Mouse (Mus musculus): ENCODE results near the gene Dab2ip. TPM values are rescaled to one million over a fixed set of nuclear protein-coding genes. Genes with fewer than 3 reads are reported as not detected.

Gene Dab2ip
- polyA plus RNA-seq, 1 experiment from 2014 or later = 41.4 TPM

GRCm38 (mm10) chr2:35769398-35769797 lies 211.3 kb downstream of the Dab2ip start:
- DNase-seq (ENCODE audit: low spot score) = no peak
- no peak for TF ChIP-seq CTCF (IDR thresholded peaks at IDR 0.05; ENCODE audit: low read depth)
- 91% methylated on average over 12 of the region's 12 CpGs for WGBS
- Histone ChIP-seq H3K36me3 (ENCODE audit: insufficient read depth, low read length) (no peaks in the 10 kb centered on the region), H3K27ac (no peak overlapping the region), H3K9ac (ENCODE audit: low read depth, low read length) (no peak overlapping the region), H3K27me3 (ENCODE audit: insufficient read depth, low read length) (no peaks in the 10 kb centered on the region), H3K9me3 (replicated peaks; ENCODE audit: low read length) (no peaks in the 10 kb centered on the region), H3K4me2 (ENCODE audit: low read length) (no peak overlapping the region), H3K4me3 (replicated peaks; ENCODE audit: low read depth, low read length) (no peak overlapping the region), H3K4me1 (replicated peaks; ENCODE audit: insufficient read depth, low read length) (no peaks in the 10 kb centered on the region)
- no peak for ATAC-seq (replicated peaks; ENCODE audit: low FRiP score, low read depth)

- Histone ChIP-seq H3K9me3 (replicated peaks; ENCODE audit: low read length) (no peaks in the 10 kb centered on the region), H3K9ac (ENCODE audit: low read depth, low read length) (no peak overlapping the region), H3K4me2 (ENCODE audit: low read length) (no peak overlapping the region), H3K4me3 (replicated peaks; ENCODE audit: low read depth, low read length) (no peak overlapping the region), H3K27ac (no peak overlapping the region), H3K4me1 (replicated peaks; ENCODE audit: insufficient read depth, low read length) (no peaks in the 10 kb centered on the region), H3K27me3 (ENCODE audit: insufficient read depth, low read length) (no peaks in the 10 kb centered on the region), H3K36me3 (ENCODE audit: insufficient read depth, low read length) (no peaks in the 10 kb centered on the region)
- no peak for TF ChIP-seq CTCF (IDR thresholded peaks at IDR 0.05; ENCODE audit: low read depth)
- ATAC-seq (replicated peaks; ENCODE audit: low FRiP score, low read depth) (no peak), DNase-seq (ENCODE audit: low spot score) (no peak)
- WGBS = 85% methylated on average over 2 of the region's 2 CpGs
Measured at GRCm38 (mm10) chr2:35770541-35770940, 212.5 kb downstream of the Dab2ip start.

GRCm38 (mm10) chr2:35775651-35776055 lies 217.6 kb downstream of the Dab2ip start:
- TF ChIP-seq CTCF (IDR thresholded peaks at IDR 0.05; ENCODE audit: low read depth) = no peak
- no peak overlapping the region for H3K27ac ChIP-seq
- H3K4me2 ChIP-seq (ENCODE audit: low read length) = no peak overlapping the region
- H3K36me3 ChIP-seq (ENCODE audit: insufficient read depth, low read length) = no peaks in the 10 kb centered on the region
- H3K4me3 ChIP-seq (replicated peaks; ENCODE audit: low read depth, low read length) = no peak overlapping the region
- WGBS = 39% methylated on average over 5 of the region's 5 CpGs
- ATAC-seq (replicated peaks; ENCODE audit: low FRiP score, low read depth) (no peak), DNase-seq (ENCODE audit: low spot score) (peak; percentile 6)
- no peaks in the 10 kb centered on the region for H3K4me1 ChIP-seq (replicated peaks; ENCODE audit: insufficient read depth, low read length)
- H3K27me3 ChIP-seq (ENCODE audit: insufficient read depth, low read length) = no peaks in the 10 kb centered on the region
- no peaks in the 10 kb centered on the region for H3K9me3 ChIP-seq (replicated peaks; ENCODE audit: low read length)
- no peak overlapping the region for H3K9ac ChIP-seq (ENCODE audit: low read depth, low read length)

- H3K27ac ChIP-seq = no peak overlapping the region
- no peak overlapping the region for H3K4me2 ChIP-seq (ENCODE audit: low read length)
- DNase-seq (ENCODE audit: low spot score) (no peak), ATAC-seq (replicated peaks; ENCODE audit: low FRiP score, low read depth) (no peak)
- H3K9ac ChIP-seq (ENCODE audit: low read depth, low read length) = no peak overlapping the region
- H3K9me3 ChIP-seq (replicated peaks; ENCODE audit: low read length) = no peaks in the 10 kb centered on the region
- no peaks in the 10 kb centered on the region for H3K27me3 ChIP-seq (ENCODE audit: insufficient read depth, low read length)
- TF ChIP-seq CTCF (IDR thresholded peaks at IDR 0.05; ENCODE audit: low read depth) = no peak
- no peaks in the 10 kb centered on the region for H3K36me3 ChIP-seq (ENCODE audit: insufficient read depth, low read length)
- H3K4me3 ChIP-seq (replicated peaks; ENCODE audit: low read depth, low read length) = no peak overlapping the region
- no peaks in the 10 kb centered on the region for H3K4me1 ChIP-seq (replicated peaks; ENCODE audit: insufficient read depth, low read length)
- WGBS = 86% methylated on average over 9 of the region's 9 CpGs
Measured at GRCm38 (mm10) chr2:35776935-35777334, 218.9 kb downstream of the Dab2ip start.

- WGBS = 85% methylated on average over 5 of the region's 5 CpGs
- H3K9ac ChIP-seq (ENCODE audit: low read depth, low read length) = no peak overlapping the region
- no peak for DNase-seq (ENCODE audit: low spot score)
- TF ChIP-seq CTCF (IDR thresholded peaks at IDR 0.05; ENCODE audit: low read depth) = no peak
- no peak overlapping the region for H3K4me3 ChIP-seq (replicated peaks; ENCODE audit: low read depth, low read length)
- no peaks in the 10 kb centered on the region for H3K36me3 ChIP-seq (ENCODE audit: insufficient read depth, low read length)
- H3K4me2 ChIP-seq (ENCODE audit: low read length) = no peak overlapping the region
- no peaks in the 10 kb centered on the region for H3K27me3 ChIP-seq (ENCODE audit: insufficient read depth, low read length)
- H3K4me1 ChIP-seq (replicated peaks; ENCODE audit: insufficient read depth, low read length) = no peaks in the 10 kb centered on the region
- no peaks in the 10 kb centered on the region for H3K9me3 ChIP-seq (replicated peaks; ENCODE audit: low read length)
- H3K27ac ChIP-seq = no peak overlapping the region
- no peak for ATAC-seq (replicated peaks; ENCODE audit: low FRiP score, low read depth)
Measured at GRCm38 (mm10) chr2:35779266-35779665, 221.2 kb downstream of the Dab2ip start.

Other genes with a start within 250 kb of the Dab2ip start
- gene Stom, start 221.3 kb upstream of the Dab2ip start, polyA plus RNA-seq (2015; fragmentation: Nextera tagmentation; extraction: Ambion mirVana) = 29.7 and 31.4 TPM in 2 replicates
- not detected in 2 replicates for gene 4930568D16Rik, start 190.5 kb upstream of the Dab2ip start, polyA plus RNA-seq (2015; fragmentation: Nextera tagmentation; extraction: Ambion mirVana)
- gene 4930402F06Rik, start 161.1 kb upstream of the Dab2ip start, polyA plus RNA-seq (2015; fragmentation: Nextera tagmentation; extraction: Ambion mirVana) = not detected in 2 replicates
- 16.2 and 16.5 TPM in 2 replicates for gene Ggta1, start 95.0 kb upstream of the Dab2ip start, polyA plus RNA-seq (2015; fragmentation: Nextera tagmentation; extraction: Ambion mirVana)

Data from kidney, postnatal 0 days (tissue).